Mouse (Mus musculus) liver, embryonic 14.5 days (tissue): Measurements from ENCODE around the gene Pnpo.

ENCODE experiments used
- CTCF ChIP-seq: IDR thresholded peaks from 2 replicates; pipeline ENCODE4 v1.5.1; 2016; ENCODE audit warnings: antibody characterized with exemption, low read depth, control low read depth
- EP300 ChIP-seq: IDR thresholded peaks from 2 replicates; pipeline ENCODE4 v1.6.1; 2016; ENCODE audit warnings: antibody characterized with exemption, low read depth

DNA sequence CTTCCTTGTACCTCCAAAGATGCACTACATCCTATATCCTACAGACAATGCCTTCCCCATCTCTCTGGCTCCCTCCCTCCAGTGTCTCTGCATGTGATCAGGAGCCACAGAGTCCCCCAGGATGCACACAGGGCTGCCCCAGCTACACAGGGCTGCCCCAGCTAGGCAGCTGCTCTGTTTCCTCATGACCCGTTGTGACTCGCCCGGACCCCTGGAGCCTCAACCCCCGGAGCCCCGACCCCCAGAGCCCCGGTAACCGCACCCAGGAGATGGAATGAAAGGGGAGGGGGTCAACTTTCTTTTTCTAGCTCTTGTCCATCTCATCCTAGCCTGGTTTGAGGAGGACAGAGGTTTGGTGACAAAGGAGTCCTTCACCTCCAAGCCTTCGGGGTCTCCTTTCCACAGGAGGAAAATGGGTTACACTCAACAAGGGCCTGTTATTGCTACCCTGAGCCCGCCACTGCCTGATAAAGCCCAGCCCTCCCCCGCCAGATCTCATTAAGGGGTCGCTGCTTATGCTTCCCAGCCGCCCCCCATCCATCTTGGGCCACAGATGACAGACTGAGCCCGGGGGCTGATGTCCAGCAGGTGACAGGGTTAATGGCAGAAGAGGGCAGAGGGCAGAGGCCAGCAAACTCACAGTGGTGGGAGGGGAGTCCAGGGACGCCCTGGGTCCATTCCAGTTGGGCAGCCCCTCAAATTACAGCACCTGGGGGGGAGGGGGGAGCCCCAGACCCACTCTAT is 51.8 kb downstream of the Pnpo start:
- TF ChIP-seq CTCF (no peak), EP300 (no peak)
